ENCODE assay signal across 9 mouse cellular contexts in genomic region chr7:27325697-27326096, GRCm38 (mm10). TPM values are rescaled to one million over a fixed set of nuclear protein-coding genes. Genes with fewer than 3 reads are reported as not detected.
A peak's percentile ranks its signal among the peaks of the same experiment; 100 is the strongest.
DNase-seq lines count a peak whose midpoint lies in the region; ATAC-seq and TF ChIP-seq lines count a peak whose summit lies in the region.
"Had no signal": no experiment of that assay in that cellular context is flagged by ENCODE, and none has a peak within 500 bp of the region (broad histone marks: within the 10 kb centered on the region; RNA-seq: fewer than 3 reads in every experiment).

No protein-coding gene starts in this region.

- no peaks in the 10 kb centered on the region for H3K36me3 ChIP-seq in forebrain, embryonic 16.5 days (ENCODE audit: control insufficient read depth, insufficient read depth)
- no peaks in the 10 kb centered on the region for H3K36me3 ChIP-seq in hindbrain, embryonic 10.5 days
- no peaks in the 10 kb centered on the region for H3K36me3 ChIP-seq in limb, embryonic 11.5 days (ENCODE audit: control insufficient read depth, insufficient read depth, low read length)
- no peaks in the 10 kb centered on the region for H3K36me3 ChIP-seq in midbrain, embryonic 12.5 days

- DNase-seq in layer of hippocampus, adult 2 months (ENCODE audit: low spot score in 2 of 2): no peak
- no peak for DNase-seq in layer of hippocampus, adult 18-20 months (ENCODE audit: low spot score in 2 of 2)
- peak; percentile 56 for DNase-seq in hindbrain, embryonic 10.5 days (ENCODE audit: low spot score)
- DNase-seq in limb, embryonic 11.5 days (ENCODE audit: low spot score): peak; percentile 69
- DNase-seq in urinary bladder, postnatal 4 days (ENCODE audit: low spot score in 2 of 2): peak; percentile 66 to 76
- no peak for DNase-seq in layer of hippocampus, postnatal 36 days

- peak overlapping the region; percentile 1; the same call in 1 of the 2 replicates for H3K4me3 ChIP-seq in layer of hippocampus, adult 2 months
- H3K4me3 ChIP-seq in forebrain, embryonic 16.5 days (replicated peaks; ENCODE audit: low read length): peak overlapping the region; percentile 22
- peak overlapping the region; percentile 46 for H3K4me3 ChIP-seq in hindbrain, embryonic 10.5 days
- peak overlapping the region; percentile 14 for H3K4me3 ChIP-seq in limb, embryonic 11.5 days (ENCODE audit: low read depth, low read length)
- peak overlapping the region; percentile 24 for H3K4me3 ChIP-seq in midbrain, embryonic 12.5 days

- H3K27ac ChIP-seq in layer of hippocampus, adult 2 months: no peak overlapping the region
- no peak overlapping the region for H3K27ac ChIP-seq in forebrain, embryonic 16.5 days (ENCODE audit: low read length)
- H3K27ac ChIP-seq in hindbrain, embryonic 10.5 days: no peak overlapping the region; the same call in 1 of the 2 replicates
- no peak overlapping the region for H3K27ac ChIP-seq in limb, embryonic 11.5 days (replicated peaks; ENCODE audit: low read depth, low read length)
- no peak overlapping the region for H3K27ac ChIP-seq in midbrain, embryonic 12.5 days (replicated peaks)
- H3K27ac ChIP-seq: macrophage had no signal

- H3K9ac ChIP-seq in forebrain, embryonic 16.5 days (replicated peaks; ENCODE audit: low read depth, low read length): no peak overlapping the region; the same call in 1 of the 2 replicates
- peak overlapping the region; percentile 4; the same call in 1 of the 2 replicates for H3K9ac ChIP-seq in limb, embryonic 11.5 days (ENCODE audit: low read length)
- H3K9ac ChIP-seq in midbrain, embryonic 12.5 days (replicated peaks): no peak overlapping the region; the same call in 1 of the 2 replicates

- ATAC-seq in forebrain, embryonic 16.5 days: no peak
- peak; percentile 28; the same call in 1 of the 2 replicates for ATAC-seq in limb, embryonic 11.5 days (ENCODE audit: insufficient number of reproducible peaks, low FRiP score, low TSS enrichment, low read depth)
- peak; percentile 38; the same call in 1 of the 2 replicates for ATAC-seq in midbrain, embryonic 12.5 days (ENCODE audit: low FRiP score, low read depth)

- H3K4me2 ChIP-seq in forebrain, embryonic 16.5 days (ENCODE audit: low read length): peak overlapping the region; percentile 41
- H3K4me2 ChIP-seq in limb, embryonic 11.5 days (ENCODE audit: low read depth, severe bottlenecking): peak overlapping the region; percentile 31; the same call in 1 of the 2 replicates
- H3K4me2 ChIP-seq in midbrain, embryonic 12.5 days (replicated peaks): peak overlapping the region; percentile 38

- peaks cover 19% of the 10 kb centered on the region for H3K4me1 ChIP-seq in forebrain, embryonic 16.5 days (replicated peaks; ENCODE audit: control insufficient read depth, insufficient read depth, low read length)
- peaks cover 47% of the 10 kb centered on the region for H3K4me1 ChIP-seq in hindbrain, embryonic 10.5 days (replicated peaks)
- H3K4me1 ChIP-seq in limb, embryonic 11.5 days (ENCODE audit: control insufficient read depth, insufficient read depth, low read length): no peaks in the 10 kb centered on the region
- peaks cover 26% of the 10 kb centered on the region for H3K4me1 ChIP-seq in midbrain, embryonic 12.5 days

- no peak for TF ChIP-seq CTCF in layer of hippocampus, adult 2 months (conservative IDR thresholded peaks at IDR 0.05)

- H3K9me3 ChIP-seq in forebrain, embryonic 16.5 days (ENCODE audit: control insufficient read depth, low read length): no peaks in the 10 kb centered on the region
- H3K9me3 ChIP-seq in hindbrain, embryonic 10.5 days: no peaks in the 10 kb centered on the region
- H3K9me3 ChIP-seq in limb, embryonic 11.5 days (ENCODE audit: control insufficient read depth, low read length): peaks cover 4% of the 10 kb centered on the region; the same call in 1 of the 2 replicates
- no peaks in the 10 kb centered on the region for H3K9me3 ChIP-seq in midbrain, embryonic 12.5 days

- H3K27me3 ChIP-seq in forebrain, embryonic 16.5 days (replicated peaks; ENCODE audit: control insufficient read depth, insufficient read depth, low read length): peaks cover 46% of the 10 kb centered on the region
- peaks cover 99% of the 10 kb centered on the region for H3K27me3 ChIP-seq in hindbrain, embryonic 10.5 days (ENCODE audit: insufficient read depth, poor library complexity, severe bottlenecking)
- peaks cover 55% of the 10 kb centered on the region for H3K27me3 ChIP-seq in limb, embryonic 11.5 days (ENCODE audit: control insufficient read depth, insufficient read depth, low read length)
- H3K27me3 ChIP-seq in midbrain, embryonic 12.5 days: peaks cover 89% of the 10 kb centered on the region

- 3% methylated on average over 24 of the region's 24 CpGs for WGBS in forebrain, embryonic 16.5 days
- WGBS in hindbrain, embryonic 10.5 days: 1% methylated on average over 24 of the region's 24 CpGs
- WGBS in limb, embryonic 11.5 days: under 1% methylated on average over 24 of the region's 24 CpGs
- WGBS in midbrain, embryonic 12.5 days: under 1% methylated on average over 24 of the region's 24 CpGs

RNA-seq across cellular contexts. Expression of gene Ltbp4, which starts 11.8 kb away (rescaled TPM):
- total RNA-seq in layer of hippocampus, adult 2 months (2021): 10 to 100 TPM; 54.5 to 54.8 TPM
- 10 to 100 TPM; 43.9 to 47.5 TPM for total RNA-seq in layer of hippocampus, adult 18-20 months (2021)
- polyA plus RNA-seq in forebrain, embryonic 16.5 days (2015; fragmentation: Nextera tagmentation; extraction: Ambion mirVana): 13.3 and 18.2 TPM in 2 replicates
- polyA plus RNA-seq in hindbrain, embryonic 10.5 days (2016; fragmentation: Nextera tagmentation; extraction: Ambion mirVana): 5.8 and 7.5 TPM in 2 replicates
- polyA plus RNA-seq in limb, embryonic 11.5 days (2014; fragmentation: Nextera tagmentation; extraction: Ambion mirVana): 10.8 and 14.0 TPM in 2 replicates
- polyA plus RNA-seq in midbrain, embryonic 12.5 days (2016; fragmentation: Nextera tagmentation; extraction: Ambion mirVana): 10.1 and 10.2 TPM in 2 replicates
- 10 to 100 TPM; 52.8 to 59.6 TPM for total RNA-seq in layer of hippocampus, postnatal 36 days (2021)
- polyA plus RNA-seq: macrophage had no signal

RNA-seq across cellular contexts. Expression of gene Shkbp1, which starts 30.1 kb away (rescaled TPM):
- 10 to 100 TPM; 29.4 to 42.9 TPM for total RNA-seq in layer of hippocampus, adult 2 months (2021)
- total RNA-seq in layer of hippocampus, adult 18-20 months (2021): 10 to 100 TPM; 25.8 to 28.2 TPM
- 88.1 and 95.5 TPM in 2 replicates for polyA plus RNA-seq in forebrain, embryonic 16.5 days (2015; fragmentation: Nextera tagmentation; extraction: Ambion mirVana)
- polyA plus RNA-seq in hindbrain, embryonic 10.5 days (2016; fragmentation: Nextera tagmentation; extraction: Ambion mirVana): 76.3 and 87.4 TPM in 2 replicates
- 46.5 and 50.9 TPM in 2 replicates for polyA plus RNA-seq in limb, embryonic 11.5 days (2014; fragmentation: Nextera tagmentation; extraction: Ambion mirVana)
- polyA plus RNA-seq in midbrain, embryonic 12.5 days (2016; fragmentation: Nextera tagmentation; extraction: Ambion mirVana): 77.3 and 78.1 TPM in 2 replicates
- total RNA-seq in layer of hippocampus, postnatal 36 days (2021): 10 to 100 TPM; 36.2 to 37.3 TPM

RNA-seq across cellular contexts. Expression of gene Gm20479, which starts 31.5 kb away (rescaled TPM):
- total RNA-seq in layer of hippocampus, adult 2 months (2021): not detected
- total RNA-seq in layer of hippocampus, adult 18-20 months (2021): not detected
- polyA plus RNA-seq in forebrain, embryonic 16.5 days (2015; fragmentation: Nextera tagmentation; extraction: Ambion mirVana): not detected in 2 replicates
- polyA plus RNA-seq in hindbrain, embryonic 10.5 days (2016; fragmentation: Nextera tagmentation; extraction: Ambion mirVana): 0.50 TPM in 1 of 2 replicates, not detected in the other
- 0.52 TPM in 1 of 2 replicates, not detected in the other for polyA plus RNA-seq in limb, embryonic 11.5 days (2014; fragmentation: Nextera tagmentation; extraction: Ambion mirVana)
- polyA plus RNA-seq in midbrain, embryonic 12.5 days (2016; fragmentation: Nextera tagmentation; extraction: Ambion mirVana): 0.87 TPM in 1 of 2 replicates, not detected in the other
- not detected for total RNA-seq in layer of hippocampus, postnatal 36 days (2021)
- polyA plus RNA-seq: macrophage had no signal

Comparison
In these comparisons a context has a peak if more than half of its experiments do, and no peak if none do; other contexts are left out.
1. DNase-seq: peak in hindbrain, embryonic 10.5 days (single experiment), limb, embryonic 11.5 days (single experiment) and urinary bladder, postnatal 4 days (2 of 2); none in layer of hippocampus, adult 2 months (0 of 2), layer of hippocampus, adult 18-20 months (0 of 2) and layer of hippocampus, postnatal 36 days (0 of 2).
2. Peak in every context shown above with its lines, with median percentiles within 50 percentile points of each other: H3K4me3 ChIP-seq and H3K4me2 ChIP-seq.